Mouse (Mus musculus) small intestine, adult 2 months (tissue): ENCODE measurements at regions not wholly inside any gene's neighbourhood (a gene's known extent, or its start where the extent isn't known, plus 50 kb on each side); places are given as distances from the start of the nearest gene placed in this dataset.

ENCODE experiments used
- H3K27ac ChIP-seq: fragments of 200-500 bp; 2 replicates; pipeline ENCODE4 v1.5.1; 2012; ENCODE audit warnings: low read depth, low read length, control low read depth, inconsistent platforms; ENCODE audit not compliant: insufficient read depth
- H3K27me3 ChIP-seq: fragments of 200-500 bp; 2 replicates; pipeline ENCODE4 v1.6.1; 2012; ENCODE audit warnings: mild to moderate bottlenecking, moderate library complexity, low read length, inconsistent platforms; ENCODE audit not compliant: control insufficient read depth, insufficient read depth
- H3K36me3 ChIP-seq: fragments of 200-500 bp; 2 replicates; pipeline ENCODE4 v1.6.1; 2012; ENCODE audit warnings: mild to moderate bottlenecking, low read length, control low read depth, inconsistent platforms; ENCODE audit not compliant: control insufficient read depth, insufficient read depth
- H3K4me1 ChIP-seq: fragments of 200-500 bp; 2 replicates; pipeline ENCODE4 v1.6.1; 2012; ENCODE audit warnings: low read length, inconsistent platforms, mixed read lengths; ENCODE audit not compliant: control insufficient read depth, insufficient read depth, insufficient read length
- H3K4me3 ChIP-seq: fragments of 200-500 bp; 2 replicates; pipeline ENCODE4 v1.5.1; 2012; ENCODE audit warnings: low read depth, mild to moderate bottlenecking, control low read depth, inconsistent platforms, low read length, moderate library complexity
- CTCF ChIP-seq: fragments of 200-500 bp; IDR thresholded peaks from 2 replicates; pipeline ENCODE4 v1.5.1; 2012; ENCODE audit warnings: low read depth, mild to moderate bottlenecking, control low read depth, inconsistent platforms, low read length, moderate library complexity, mixed read lengths; ENCODE audit not compliant: insufficient replicate concordance, insufficient read length; ENCODE audit errors: extremely low read depth
- POLR2A ChIP-seq: fragments of 200-500 bp; IDR thresholded peaks from 2 replicates; pipeline ENCODE4 v1.6.1; 2012; ENCODE audit warnings: low read depth, mild to moderate bottlenecking, control low read depth, inconsistent platforms, low read length, moderate library complexity
- WGBS: fragments of 180-500 bp; shearing (Covaris S2); methylation state at CpG from one replicate; pipeline ENCODE4 v1.1.7; 2018; 5-methylcytosine and 5-hydroxymethylcytosine counted together

DNA sequence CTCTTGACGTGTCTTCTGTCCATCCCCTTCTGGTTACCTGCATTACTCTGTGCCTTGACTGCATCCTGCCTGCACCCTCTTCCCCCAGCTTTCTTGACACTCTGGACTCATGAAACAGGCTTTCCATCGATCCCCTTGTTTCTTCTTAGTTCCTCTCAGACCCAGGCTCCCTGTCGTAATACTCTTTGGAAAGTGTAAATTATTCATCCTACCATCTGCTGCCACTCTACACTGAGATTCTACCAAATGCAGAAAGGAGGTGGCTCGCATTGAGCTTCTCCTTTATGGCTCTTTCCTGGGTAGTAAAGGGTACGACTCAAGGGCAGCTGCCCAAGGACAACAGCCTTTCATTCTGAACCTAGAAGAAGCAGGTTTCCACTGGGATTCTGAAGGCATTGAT is 129.5 kb downstream of the 1500009L16Rik start:
- H3K36me3 ChIP-seq: no peaks in the 10 kb centered on the region
- no peak overlapping the region for H3K27ac ChIP-seq
- no peaks in the 10 kb centered on the region for H3K27me3 ChIP-seq
- H3K4me3 ChIP-seq: no peak overlapping the region
- TF ChIP-seq POLR2A: no peak
- no peak for TF ChIP-seq CTCF
- 73% methylated on average over 5 of the region's 5 CpGs for WGBS
- H3K4me1 ChIP-seq: no peaks in the 10 kb centered on the region

DNA sequence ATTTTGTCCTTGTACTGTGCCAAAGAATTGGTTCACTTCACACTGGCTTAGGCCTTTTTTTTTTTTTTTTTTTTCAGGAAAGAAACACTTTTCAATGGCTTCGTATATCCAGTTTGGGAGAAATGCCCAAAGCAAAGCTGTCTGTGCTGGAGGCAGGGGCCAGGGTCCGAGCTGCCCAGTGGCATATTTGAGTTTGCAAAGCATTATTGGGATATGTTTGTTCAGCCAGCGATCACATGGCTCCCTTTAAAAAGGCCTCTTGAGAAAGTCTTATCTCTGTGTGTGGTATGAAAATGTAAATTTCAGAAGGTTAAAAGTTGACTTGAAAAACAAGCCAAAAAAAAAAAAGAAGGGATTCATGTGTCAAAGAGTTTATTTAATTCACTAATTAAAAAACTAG is 130.1 kb downstream of the 1500009L16Rik start:
- no peaks in the 10 kb centered on the region for H3K36me3 ChIP-seq
- no peak overlapping the region for H3K4me3 ChIP-seq
- 51% methylated on average over 3 of the region's 3 CpGs for WGBS
- TF ChIP-seq POLR2A: no peak
- TF ChIP-seq CTCF: no peak
- no peaks in the 10 kb centered on the region for H3K27me3 ChIP-seq
- H3K27ac ChIP-seq: no peak overlapping the region
- 0 out of 2 replicates have a peak, but pooled peaks cover 2% of the 10 kb centered on the region for H3K4me1 ChIP-seq

DNA sequence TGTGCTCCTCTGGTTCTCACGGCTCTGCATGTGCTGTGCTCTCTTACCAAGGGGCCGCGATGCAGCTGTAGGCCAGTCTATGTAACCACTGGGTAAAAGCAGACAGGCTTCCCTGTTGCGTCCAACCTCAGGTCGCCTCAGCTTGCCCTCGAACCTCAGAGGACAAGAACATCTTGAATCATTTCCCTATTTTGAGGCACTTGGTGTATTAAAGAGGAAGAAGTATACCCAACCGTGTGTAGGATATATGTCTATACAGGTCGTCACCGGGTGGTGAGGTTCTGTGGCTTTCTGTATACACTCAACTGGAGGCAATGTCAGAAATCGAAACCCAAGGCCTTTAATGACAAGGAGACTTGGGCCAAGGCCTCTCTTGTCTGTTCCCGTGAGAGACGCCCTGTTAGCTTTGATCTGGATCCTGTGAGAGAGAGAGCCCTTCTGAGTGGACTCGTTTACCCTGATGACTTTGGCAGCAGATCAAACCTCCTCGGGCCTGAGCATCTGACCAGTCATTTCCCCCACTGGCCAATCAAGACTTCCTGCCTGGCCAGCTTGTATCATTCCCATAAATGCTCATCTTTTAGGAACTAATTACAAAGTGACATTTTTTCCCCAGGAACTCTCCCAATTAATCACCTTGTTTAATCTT is 135.3 kb downstream of the 1500009L16Rik start:
- TF ChIP-seq CTCF (no peak), POLR2A (no peak)
- H3K27me3 ChIP-seq: no peaks in the 10 kb centered on the region
- H3K4me1 ChIP-seq: 0 out of 2 replicates have a peak, but pooled peaks cover 2% of the 10 kb centered on the region
- H3K27ac ChIP-seq: no peak overlapping the region
- H3K36me3 ChIP-seq: no peaks in the 10 kb centered on the region
- WGBS: 70% methylated on average over 14 of the region's 14 CpGs
- H3K4me3 ChIP-seq: no peak overlapping the region

DNA sequence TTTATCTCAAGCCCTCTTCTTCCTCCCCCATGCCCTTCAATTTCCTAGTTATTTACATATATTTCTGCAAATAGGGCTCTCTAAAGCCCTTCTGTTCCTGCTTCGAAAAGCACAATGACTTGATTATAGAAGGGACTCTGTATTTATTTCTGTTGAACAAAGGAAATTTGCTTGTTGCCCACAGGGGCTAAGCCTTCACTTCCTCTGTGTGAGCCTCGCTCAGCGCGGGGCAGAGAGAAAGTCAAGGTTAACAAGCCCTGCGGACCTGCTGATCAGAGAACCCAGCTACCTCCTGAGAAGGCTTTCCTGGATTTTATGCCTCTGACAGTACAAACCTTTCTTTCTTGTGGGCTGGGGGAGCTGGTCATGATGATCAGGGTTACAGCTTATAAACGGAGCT is 136.0 kb downstream of the 1500009L16Rik start:
- Histone ChIP-seq H3K27ac (no peak overlapping the region), H3K27me3 (no peaks in the 10 kb centered on the region), H3K4me3 (no peak overlapping the region), H3K36me3 (no peaks in the 10 kb centered on the region), H3K4me1 (0 out of 2 replicates have a peak, but pooled peaks cover 2% of the 10 kb centered on the region)
- 66% methylated on average over 6 of the region's 6 CpGs for WGBS
- TF ChIP-seq POLR2A (no peak), CTCF (no peak)

DNA sequence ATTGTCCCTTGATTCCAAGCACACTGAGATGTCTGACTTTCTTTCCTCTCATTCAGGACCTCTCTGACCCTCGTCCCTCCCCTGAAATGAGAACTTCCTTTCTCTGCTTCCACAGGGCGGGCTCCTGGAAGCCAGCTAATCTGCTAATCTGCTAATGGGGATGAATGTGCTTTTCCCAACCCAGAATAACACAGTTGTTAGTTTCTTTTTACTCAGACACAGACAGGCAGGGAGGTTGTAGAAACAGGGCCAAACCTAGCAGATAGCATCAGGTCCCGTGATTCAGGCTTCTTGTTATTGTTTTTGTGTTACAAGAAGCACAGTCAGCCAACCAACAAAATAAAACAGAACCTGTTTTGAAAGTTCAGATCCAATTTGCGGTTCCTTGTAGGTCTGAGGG is 137.0 kb downstream of the 1500009L16Rik start:
- no peaks in the 10 kb centered on the region for H3K27me3 ChIP-seq
- TF ChIP-seq CTCF (no peak), POLR2A (no peak)
- H3K4me3 ChIP-seq: no peak overlapping the region
- H3K36me3 ChIP-seq: no peaks in the 10 kb centered on the region
- 0 out of 2 replicates have a peak, but pooled peaks cover 2% of the 10 kb centered on the region for H3K4me1 ChIP-seq
- WGBS: 73% methylated on average over 4 of the region's 4 CpGs
- no peak overlapping the region for H3K27ac ChIP-seq

DNA sequence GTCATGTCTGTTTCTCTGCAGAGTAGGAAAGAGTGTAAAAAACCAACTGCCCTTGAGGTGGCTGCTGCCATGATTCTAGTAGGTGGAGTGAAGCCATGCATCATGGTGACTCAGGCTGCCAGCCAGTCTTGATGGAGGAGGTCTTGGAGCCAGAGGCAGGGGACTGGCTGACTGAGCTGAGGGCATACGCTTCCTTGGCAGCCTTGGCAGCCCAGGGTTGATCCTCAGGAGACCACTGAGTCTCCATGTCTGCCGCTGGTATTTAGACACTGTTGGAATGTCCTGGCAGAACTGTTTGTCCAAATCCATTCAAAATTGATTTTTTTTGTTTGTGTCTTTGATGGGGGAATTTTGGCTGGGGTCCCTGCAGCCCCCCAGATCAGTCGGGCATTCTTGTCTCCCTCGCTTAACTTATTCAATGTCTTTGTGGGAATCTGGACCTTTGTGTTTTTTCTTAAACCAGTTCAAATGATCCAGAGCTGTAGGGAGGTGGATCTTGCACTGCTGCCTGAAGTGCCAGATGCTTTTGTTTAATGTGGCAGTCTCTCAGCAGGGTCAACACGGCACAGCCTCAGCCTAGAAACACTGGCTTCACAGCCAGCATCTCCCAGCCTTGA is 139.0 kb downstream of the 1500009L16Rik start:
- Histone ChIP-seq H3K4me1 (0 out of 2 replicates have a peak, but pooled peaks cover 2% of the 10 kb centered on the region), H3K36me3 (no peaks in the 10 kb centered on the region), H3K27ac (no peak overlapping the region), H3K4me3 (no peak overlapping the region), H3K27me3 (no peaks in the 10 kb centered on the region)
- 52% methylated on average over 5 of the region's 5 CpGs for WGBS
- TF ChIP-seq POLR2A: no peak
- TF ChIP-seq CTCF: no peak

DNA sequence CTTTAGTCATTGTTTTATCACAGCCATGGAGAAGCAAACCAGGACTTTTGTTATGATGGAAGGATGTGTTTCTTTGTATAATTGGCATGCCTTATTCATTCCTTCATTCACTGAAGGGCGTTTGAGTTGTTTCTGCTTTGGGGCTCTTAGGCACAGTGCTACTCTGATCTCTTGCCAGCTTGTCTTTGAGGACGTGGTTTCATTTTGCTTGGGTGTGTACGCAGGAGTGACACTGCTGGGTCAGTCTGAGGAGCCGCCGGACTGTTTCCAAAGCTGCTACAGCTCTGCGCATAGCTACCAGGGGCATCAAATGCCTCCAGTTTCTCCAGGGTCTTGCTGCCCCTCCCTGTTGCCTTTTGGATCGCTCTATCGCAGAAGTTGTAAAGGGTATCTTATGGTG is 141.9 kb downstream of the 1500009L16Rik start:
- H3K4me1 ChIP-seq: no peaks in the 10 kb centered on the region
- WGBS: 74% methylated on average over 8 of the region's 8 CpGs
- TF ChIP-seq POLR2A (no peak), CTCF (no peak)

DNA sequence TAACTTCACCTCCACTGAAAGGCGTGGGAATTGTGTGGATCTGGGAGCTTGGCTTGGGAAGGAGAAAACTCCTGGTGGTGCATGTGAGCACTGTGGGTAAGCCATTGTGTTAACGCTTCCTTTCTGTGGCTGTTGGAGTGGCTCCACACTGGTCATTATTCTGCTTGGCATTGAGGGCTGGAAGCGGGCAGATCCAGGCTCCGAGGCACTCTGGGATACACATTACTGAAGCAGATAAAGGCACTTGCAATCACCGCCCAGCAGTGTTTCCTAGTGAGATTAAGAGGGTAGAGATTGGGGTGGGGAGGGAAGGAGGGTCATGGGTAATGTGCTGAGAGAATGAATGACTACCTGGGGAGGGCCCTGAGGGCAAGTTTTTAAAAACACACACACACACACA is 143.3 kb downstream of the 1500009L16Rik start:
- no peaks in the 10 kb centered on the region for H3K36me3 ChIP-seq
- no peaks in the 10 kb centered on the region for H3K27me3 ChIP-seq
- 53% methylated on average over 5 of the region's 5 CpGs for WGBS
- H3K27ac ChIP-seq: no peak overlapping the region
- H3K4me1 ChIP-seq: no peaks in the 10 kb centered on the region
- no peak overlapping the region for H3K4me3 ChIP-seq
- TF ChIP-seq CTCF (no peak), POLR2A (no peak)

More for the DNA sequence above, 141.9 kb downstream of the 1500009L16Rik start:
- Histone ChIP-seq H3K36me3 (no peaks in the 10 kb centered on the region), H3K4me3 (no peak overlapping the region), H3K27me3 (no peaks in the 10 kb centered on the region), H3K27ac (no peak overlapping the region)
